Comparison of ENCODE assay signal across 8 mouse cellular contexts in the genomic region with DNA sequence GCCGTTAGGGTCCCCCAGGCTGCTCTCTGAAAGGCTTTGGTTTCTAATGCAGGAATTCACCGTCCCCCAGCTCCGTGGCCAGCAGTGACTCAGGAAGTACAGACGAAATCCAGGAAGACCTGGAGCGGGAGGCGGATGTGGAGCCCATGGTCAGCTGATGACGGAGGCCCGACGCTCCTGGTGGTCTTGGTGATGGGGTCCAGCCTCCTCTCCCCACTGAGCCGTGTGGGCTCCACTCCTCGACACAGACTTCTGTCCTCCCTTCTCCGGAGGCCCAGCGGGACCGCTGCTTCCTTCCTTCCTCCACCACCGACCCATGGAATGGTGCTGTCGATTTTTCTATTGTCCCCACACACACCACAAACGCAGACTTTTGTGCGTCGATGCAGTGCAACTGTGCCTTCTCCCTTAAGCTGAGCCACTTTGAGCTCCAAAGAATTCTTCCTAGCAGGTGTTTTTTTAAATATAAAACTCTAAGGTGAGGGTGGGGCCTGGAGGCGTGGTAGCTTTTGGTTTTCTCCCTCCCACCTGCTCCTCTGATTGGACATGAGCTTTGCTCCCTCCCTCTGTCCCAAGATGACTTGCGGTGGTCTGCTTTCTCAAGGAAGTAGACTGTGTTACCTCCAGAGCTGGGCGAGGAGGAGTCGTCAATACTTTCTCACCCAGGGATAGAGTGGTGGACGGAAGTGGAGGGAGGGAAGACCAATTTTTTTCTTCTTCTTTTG. TPM values are rescaled to one million over a fixed set of nuclear protein-coding genes. Genes with fewer than 3 reads are reported as not detected.
DNase-seq lines count a peak whose midpoint lies in the region; ATAC-seq and TF ChIP-seq lines count a peak whose summit lies in the region.

No protein-coding gene starts in this region.

- no peak for TF ChIP-seq CTCF in forebrain, postnatal 0 days (IDR thresholded peaks at IDR 0.05; ENCODE audit: low read depth)
- no peak for TF ChIP-seq CTCF in intestine, postnatal 0 days (IDR thresholded peaks at IDR 0.05; ENCODE audit: low read depth)
- no peak for TF ChIP-seq CTCF in lung, embryonic 14.5 days (IDR thresholded peaks at IDR 0.05; ENCODE audit: low read depth)

- H3K27me3 ChIP-seq in forebrain, postnatal 0 days (ENCODE audit: insufficient read depth, low read length): no peaks in the 10 kb centered on the region
- H3K27me3 ChIP-seq in intestine, postnatal 0 days (replicated peaks; ENCODE audit: control insufficient read depth, insufficient read depth, low read length): peaks cover 6% of the 10 kb centered on the region; the same call in 1 of the 2 replicates
- H3K27me3 ChIP-seq in lung, embryonic 14.5 days (ENCODE audit: insufficient read depth, low read length): no peaks in the 10 kb centered on the region

- no peaks in the 10 kb centered on the region for H3K4me1 ChIP-seq in forebrain, postnatal 0 days (ENCODE audit: insufficient read depth)
- H3K4me1 ChIP-seq in intestine, postnatal 0 days (replicated peaks; ENCODE audit: control insufficient read depth, insufficient read depth, low read length): no peaks in the 10 kb centered on the region; the same call in 1 of the 2 replicates
- H3K4me1 ChIP-seq in lung, embryonic 14.5 days (ENCODE audit: insufficient read depth): no peaks in the 10 kb centered on the region

- peak overlapping the region; percentile 51 for H3K4me2 ChIP-seq in forebrain, postnatal 0 days (ENCODE audit: low read depth)
- peak overlapping the region; percentile 66 for H3K4me2 ChIP-seq in intestine, postnatal 0 days (replicated peaks; ENCODE audit: low read depth)
- peak overlapping the region; percentile 58 for H3K4me2 ChIP-seq in lung, embryonic 14.5 days

- peaks cover 19% of the 10 kb centered on the region for H3K36me3 ChIP-seq in forebrain, postnatal 0 days (ENCODE audit: insufficient read depth)
- H3K36me3 ChIP-seq in intestine, postnatal 0 days (ENCODE audit: control insufficient read depth, insufficient read depth): peaks cover 36% of the 10 kb centered on the region
- peaks cover 42% of the 10 kb centered on the region for H3K36me3 ChIP-seq in lung, embryonic 14.5 days (ENCODE audit: insufficient read depth)

- peak; percentile 38 for DNase-seq in ovary, adult 18-20 months (ENCODE audit: low spot score)
- DNase-seq in ovary, postnatal 10 days (ENCODE audit: low spot score): no peak
- peak; percentile 56 for DNase-seq in forebrain, postnatal 0 days
- DNase-seq in lung, embryonic 14.5 days: peak; percentile 75
- DNase-seq in retina, embryonic 14.5 days (ENCODE audit: low spot score): peak; percentile 69
- no peak for DNase-seq in right cerebral cortex, postnatal 4 days
- no peak for DNase-seq in frontal cortex, postnatal 36 days (ENCODE audit: low spot score in 2 of 2)

- H3K9me3 ChIP-seq in forebrain, postnatal 0 days (ENCODE audit: low read length): no peaks in the 10 kb centered on the region
- no peaks in the 10 kb centered on the region for H3K9me3 ChIP-seq in intestine, postnatal 0 days (ENCODE audit: control insufficient read depth)
- no peaks in the 10 kb centered on the region for H3K9me3 ChIP-seq in lung, embryonic 14.5 days (ENCODE audit: low read depth, low read length)

- H3K27ac ChIP-seq in forebrain, postnatal 0 days (ENCODE audit: low read depth, low read length): peak overlapping the region; percentile 22; the same call in 1 of the 2 replicates
- H3K27ac ChIP-seq in intestine, postnatal 0 days (ENCODE audit: low read depth, low read length): peak overlapping the region; percentile 52
- peak overlapping the region; percentile 73 for H3K27ac ChIP-seq in lung, embryonic 14.5 days (ENCODE audit: low read depth)

- peak; percentile 81 for ATAC-seq in forebrain, postnatal 0 days
- peak; percentile 79 for ATAC-seq in intestine, postnatal 0 days
- peak; percentile 67 for ATAC-seq in lung, embryonic 14.5 days (ENCODE audit: insufficient read depth)

- 11% methylated on average over 24 of the region's 24 CpGs for WGBS in forebrain, postnatal 0 days
- WGBS in intestine, postnatal 0 days: 22% methylated on average over 23 of the region's 24 CpGs
- WGBS in lung, embryonic 14.5 days: 19% methylated on average over 24 of the region's 24 CpGs

- peak overlapping the region; percentile 31 for H3K4me3 ChIP-seq in forebrain, postnatal 0 days (ENCODE audit: low read depth, low read length)
- peak overlapping the region; percentile 45 for H3K4me3 ChIP-seq in intestine, postnatal 0 days (ENCODE audit: low read depth, low read length)
- peak overlapping the region; percentile 37 for H3K4me3 ChIP-seq in lung, embryonic 14.5 days (ENCODE audit: low read depth, low read length)

- H3K9ac ChIP-seq in forebrain, postnatal 0 days: peak overlapping the region; percentile 37; the same call in 1 of the 2 replicates
- H3K9ac ChIP-seq in intestine, postnatal 0 days (ENCODE audit: low read depth, low read length): peak overlapping the region; percentile 53
- peak overlapping the region; percentile 47 for H3K9ac ChIP-seq in lung, embryonic 14.5 days

RNA-seq across cellular contexts. Expression of a gene that starts 6.2 kb away (rescaled TPM):
- 27.7 and 29.1 TPM in 2 replicates for total RNA-seq in forebrain, postnatal 0 days (2014; rRNA removed)
- 19.3 and 25.7 TPM in 2 replicates for polyA plus RNA-seq in forebrain, postnatal 0 days (2015; fragmentation: Nextera tagmentation; extraction: Ambion mirVana)
- polyA plus RNA-seq in intestine, postnatal 0 days (2015; fragmentation: Nextera tagmentation; extraction: Ambion mirVana): 3.5 and 3.9 TPM in 2 replicates
- 11.7 and 13.8 TPM in 2 replicates for polyA plus RNA-seq in lung, embryonic 14.5 days (2014; fragmentation: Nextera tagmentation; extraction: Ambion mirVana)

RNA-seq across cellular contexts. Expression of a gene that starts 13.5 kb away (rescaled TPM):
- total RNA-seq in forebrain, postnatal 0 days (2014; rRNA removed): 0.08 TPM in 1 of 2 replicates, not detected in the other
- polyA plus RNA-seq in forebrain, postnatal 0 days (2015; fragmentation: Nextera tagmentation; extraction: Ambion mirVana): not detected in 2 replicates
- polyA plus RNA-seq in intestine, postnatal 0 days (2015; fragmentation: Nextera tagmentation; extraction: Ambion mirVana): not detected in 2 replicates
- not detected in 2 replicates for polyA plus RNA-seq in lung, embryonic 14.5 days (2014; fragmentation: Nextera tagmentation; extraction: Ambion mirVana)

RNA-seq across cellular contexts. Expression of a gene that starts 36.9 kb away (rescaled TPM):
- total RNA-seq in forebrain, postnatal 0 days (2014; rRNA removed): 0.05 TPM in 1 of 2 replicates, not detected in the other
- not detected in 2 replicates for polyA plus RNA-seq in forebrain, postnatal 0 days (2015; fragmentation: Nextera tagmentation; extraction: Ambion mirVana)
- polyA plus RNA-seq in intestine, postnatal 0 days (2015; fragmentation: Nextera tagmentation; extraction: Ambion mirVana): not detected in 2 replicates
- not detected in 2 replicates for polyA plus RNA-seq in lung, embryonic 14.5 days (2014; fragmentation: Nextera tagmentation; extraction: Ambion mirVana)

Comparison
In these comparisons a context has a peak if more than half of its experiments do, and no peak if none do; other contexts are left out.
1. DNase-seq: peak in ovary, adult 18-20 months (single experiment), forebrain, postnatal 0 days (single experiment), lung, embryonic 14.5 days (single experiment) and retina, embryonic 14.5 days (single experiment); none in ovary, postnatal 10 days (single experiment), right cerebral cortex, postnatal 4 days (single experiment) and frontal cortex, postnatal 36 days (0 of 2).
2. H3K27ac ChIP-seq: peak in every context shown above with its lines; median percentile 73 in lung, embryonic 14.5 days; 52 in intestine, postnatal 0 days; 22 in forebrain, postnatal 0 days.
3. Peak in every context shown above with its lines, with median percentiles within 50 percentile points of each other: ATAC-seq, H3K4me2 ChIP-seq, H3K4me3 ChIP-seq and H3K9ac ChIP-seq.